Mouse (Mus musculus) embryo, embryonic 10 days (tissue): ENCODE measurements around the gene Dmap1.

Experiments
- DNase-seq: peaks from one replicate; pipeline ENCODE4 v3.0.0-alpha.2; 2015; ENCODE audit warnings: low spot score

Dmap1 gene

GRCm38 (mm10) chr4:117681931-117682461, at the start of gene Dmap1:
TSS of gene Dmap1 (minus strand) at chr4:117682273.
- DNase-seq: peak; percentile 91

GRCm38 (mm10) chr4:117724112-117724511, 42.0 kb upstream of the Dmap1 start, which contains the start of gene Gm12845:
TSS of gene Gm12845 (plus strand) at chr4:117724412.
- DNase-seq: no peak

GRCm38 (mm10) chr4:117713303-117714098, 31.4 kb upstream of the Dmap1 start:
- DNase-seq: no peak

GRCm38 (mm10) chr4:117712314-117712713, 30.2 kb upstream of the Dmap1 start:
- no peak for DNase-seq

- no peak for DNase-seq
Measured at GRCm38 (mm10) chr4:117708780-117709550, 26.9 kb upstream of the Dmap1 start.

- peak; percentile 73 for DNase-seq
Measured at GRCm38 (mm10) chr4:117705361-117705760, 23.3 kb upstream of the Dmap1 start.

GRCm38 (mm10) chr4:117686354-117686753, 4.3 kb upstream of the Dmap1 start:
- no peak for DNase-seq

- no peak for DNase-seq
Measured at GRCm38 (mm10) chr4:117683048-117683768, 1.1 kb upstream of the Dmap1 start.

GRCm38 (mm10) chr4:117682463-117682862, 390 bp upstream of the Dmap1 start:
- no peak for DNase-seq

GRCm38 (mm10) chr4:117680963-117681362, 1.1 kb downstream of the Dmap1 start:
- no peak for DNase-seq

- DNase-seq: peak; percentile 91
Measured at GRCm38 (mm10) chr4:117676903-117677302, 5.2 kb downstream of the Dmap1 start.

- DNase-seq: no peak
Measured at GRCm38 (mm10) chr4:117673901-117674300, 8.2 kb downstream of the Dmap1 start.

- DNase-seq: no peak
Measured at GRCm38 (mm10) chr4:117672042-117672441, 10.0 kb downstream of the Dmap1 start.

- no peak for DNase-seq
Measured at GRCm38 (mm10) chr4:117669874-117670273, 12.2 kb downstream of the Dmap1 start.

- DNase-seq: no peak
Measured at GRCm38 (mm10) chr4:117666054-117666453, 16.0 kb downstream of the Dmap1 start.

- no peak for DNase-seq
Measured at GRCm38 (mm10) chr4:117665531-117665930, 16.5 kb downstream of the Dmap1 start.

- DNase-seq: no peak
Measured at GRCm38 (mm10) chr4:117664411-117665137, 17.5 kb downstream of the Dmap1 start.

GRCm38 (mm10) chr4:117660001-117660400, 22.1 kb downstream of the Dmap1 start:
- no peak for DNase-seq

- peak; percentile 56 for DNase-seq
Measured at GRCm38 (mm10) chr4:117658582-117659444, 23.3 kb downstream of the Dmap1 start.

GRCm38 (mm10) chr4:117657646-117658045, 24.4 kb downstream of the Dmap1 start:
- peak; percentile 32 for DNase-seq
